Mouse (Mus musculus) intestine, postnatal 0 days (tissue): ENCODE data around the gene Mrps16. TPM values are rescaled to one million over a fixed set of nuclear protein-coding genes. Genes with fewer than 3 reads are reported as not detected.
A peak's percentile ranks its signal among the peaks of the same experiment; 100 is the strongest.

Experiments
- ATAC-seq: fragments of 200-750 bp; cut with Nextera tagmentation; 2 replicates; pipeline ENCODE4 v1.8.0; 2017; ENCODE audit warnings: mild to moderate bottlenecking, moderate TSS enrichment, moderate library complexity
- H3K27ac ChIP-seq: fragments of 300-500 bp; sonication (generic); 2 replicates; pipeline ENCODE4 v1.5.1; 2014; ENCODE audit warnings: mild to moderate bottlenecking, low read depth, low read length, moderate library complexity
- H3K27me3 ChIP-seq: fragments of 300-500 bp; sonication (generic); replicated peaks from 2 replicates; pipeline ENCODE4 v1.6.1; 2014; ENCODE audit warnings: low read length, mixed read lengths; ENCODE audit not compliant: control insufficient read depth, insufficient read depth
- H3K36me3 ChIP-seq: fragments of 300-500 bp; sonication (generic); 2 replicates; pipeline ENCODE4 v1.6.1; 2014; ENCODE audit warnings: mild to moderate bottlenecking, moderate library complexity; ENCODE audit not compliant: control insufficient read depth, insufficient read depth
- H3K4me1 ChIP-seq: fragments of 300-500 bp; sonication (generic); replicated peaks from 2 replicates; pipeline ENCODE4 v1.6.1; 2014; ENCODE audit warnings: antibody characterized with exemption, low read length, mixed read lengths; ENCODE audit not compliant: control insufficient read depth, insufficient read depth
- H3K4me2 ChIP-seq: fragments of 300-500 bp; sonication (generic); replicated peaks from 2 replicates; pipeline ENCODE4 v1.6.1; 2014; ENCODE audit warnings: low read depth, mild to moderate bottlenecking, moderate library complexity
- H3K4me3 ChIP-seq: fragments of 300-500 bp; sonication (generic); 2 replicates; pipeline ENCODE4 v1.5.1; 2014; ENCODE audit warnings: low read depth, low read length
- H3K9ac ChIP-seq: fragments of 300-500 bp; sonication (generic); 2 replicates; pipeline ENCODE4 v1.6.1; 2014; ENCODE audit warnings: mild to moderate bottlenecking, low read depth, low read length
- H3K9me3 ChIP-seq: fragments of 300-500 bp; sonication (generic); 2 replicates; pipeline ENCODE4 v1.6.1; 2016; ENCODE audit warnings: mixed run types; ENCODE audit not compliant: control insufficient read depth
- CTCF ChIP-seq: sonication (generic); IDR thresholded peaks from 2 replicates; pipeline ENCODE4 v1.5.1; 2016; ENCODE audit warnings: low read depth, mild to moderate bottlenecking, control low read depth, antibody characterized with exemption, moderate library complexity
- WGBS: fragments of 180-500 bp; shearing (Covaris S2); extraction: QIAGEN DNeasy Blood & Tissue Kit; methylation state at CpG from one replicate; pipeline ENCODE4 v1.1.7; 2014; 5-methylcytosine and 5-hydroxymethylcytosine counted together
- polyA plus RNA-seq: library from polyadenylated mRNA; unstranded; fragments of >200 nt; fragmentation: Nextera tagmentation; extraction: Ambion mirVana; gene quantifications from 2 replicates; pipeline ENCODE4 v1.2.1, GENCODE M21; 2015

Mrps16 gene
- polyA plus RNA-seq, 1 experiment from 2014 or later = 80.4 TPM

DNA sequence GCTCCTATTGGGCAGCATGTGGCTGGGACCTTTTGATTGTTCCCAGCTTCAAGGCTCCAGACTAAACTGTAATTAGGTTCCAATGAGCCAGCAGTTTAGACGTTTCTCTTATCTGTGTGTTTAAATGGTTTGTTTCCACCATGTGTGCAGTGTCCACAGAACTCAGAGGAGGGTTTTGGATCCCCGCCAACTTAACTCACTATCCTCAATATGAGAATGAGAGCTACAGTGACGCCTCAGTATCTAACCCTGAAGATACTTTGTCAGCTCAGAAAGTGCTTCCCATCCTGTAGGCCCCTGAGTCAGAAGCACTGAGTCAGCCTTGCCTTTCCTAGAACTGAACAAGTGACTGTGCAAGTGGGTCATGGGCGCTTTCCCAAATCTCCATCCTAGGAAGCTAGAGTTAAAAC is 16.3 kb downstream of the Mrps16 start:
- Histone ChIP-seq H3K27ac (no peak overlapping the region), H3K27me3 (no peaks in the 10 kb centered on the region), H3K9ac (no peak overlapping the region), H3K9me3 (no peaks in the 10 kb centered on the region), H3K4me2 (no peak overlapping the region), H3K4me3 (no peak overlapping the region), H3K4me1 (no peaks in the 10 kb centered on the region), H3K36me3 (peaks cover 27% of the 10 kb centered on the region)
- WGBS = 54% methylated on average over 4 of the region's 4 CpGs
- no peak for TF ChIP-seq CTCF
- no peak for ATAC-seq

DNA sequence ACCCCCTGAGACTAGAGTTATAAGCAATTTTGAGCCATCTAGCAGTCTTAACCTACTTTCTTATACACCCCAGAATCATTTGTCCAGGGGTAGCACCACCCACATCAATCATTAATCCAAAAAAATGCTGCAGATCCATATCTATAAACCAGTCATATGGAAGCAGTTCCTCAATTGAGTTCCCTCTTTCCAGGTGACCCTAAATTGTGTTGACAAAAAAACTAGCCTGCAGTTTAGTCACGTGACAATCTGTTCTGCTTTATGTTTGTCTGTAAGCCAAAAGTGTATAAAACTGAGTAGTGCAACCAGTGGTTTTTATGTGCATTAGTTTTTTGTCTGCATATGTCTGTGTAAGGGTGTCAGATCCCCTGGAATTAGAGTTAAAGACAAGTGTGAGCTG is 21.6 kb downstream of the Mrps16 start:
- H3K4me1 ChIP-seq = no peaks in the 10 kb centered on the region
- 77% methylated on average over 1 of the region's 1 CpGs for whole genome bisulfite sequencing
- no peak overlapping the region for H3K4me2 ChIP-seq
- H3K27ac ChIP-seq = no peak overlapping the region
- H3K36me3 ChIP-seq = peaks cover 25% of the 10 kb centered on the region
- no peak overlapping the region for H3K4me3 ChIP-seq
- no peaks in the 10 kb centered on the region for H3K27me3 ChIP-seq
- ATAC-seq = no peak
- no peaks in the 10 kb centered on the region for H3K9me3 ChIP-seq
- H3K9ac ChIP-seq = no peak overlapping the region
- TF ChIP-seq CTCF = no peak

DNA sequence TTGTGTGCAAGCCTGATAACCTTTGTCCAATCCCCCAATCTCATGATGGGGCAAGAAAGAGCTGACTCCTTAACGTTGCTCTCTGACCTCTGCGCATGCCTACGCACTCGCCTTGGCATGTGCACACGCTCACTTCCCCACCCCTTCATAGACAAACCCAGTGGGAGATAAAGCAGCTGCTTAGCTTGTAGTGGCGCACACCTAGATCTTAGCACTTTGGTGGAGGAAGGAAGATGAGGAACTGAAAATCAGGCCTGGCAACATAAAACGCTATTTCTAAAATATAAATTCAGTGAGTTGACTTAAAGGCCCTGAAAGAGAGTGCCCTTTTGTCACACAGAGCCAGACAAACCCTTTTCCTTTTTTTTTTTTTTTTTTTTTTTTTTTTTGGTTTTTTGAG is 22.6 kb downstream of the Mrps16 start:
- Histone ChIP-seq H3K36me3 (peaks cover 25% of the 10 kb centered on the region), H3K9me3 (no peaks in the 10 kb centered on the region), H3K4me2 (no peak overlapping the region), H3K27me3 (no peaks in the 10 kb centered on the region), H3K27ac (no peak overlapping the region), H3K4me1 (no peaks in the 10 kb centered on the region), H3K9ac (no peak overlapping the region), H3K4me3 (no peak overlapping the region)
- ATAC-seq = no peak
- TF ChIP-seq CTCF = no peak
- whole genome bisulfite sequencing = 63% methylated on average over 7 of the region's 7 CpGs

DNA sequence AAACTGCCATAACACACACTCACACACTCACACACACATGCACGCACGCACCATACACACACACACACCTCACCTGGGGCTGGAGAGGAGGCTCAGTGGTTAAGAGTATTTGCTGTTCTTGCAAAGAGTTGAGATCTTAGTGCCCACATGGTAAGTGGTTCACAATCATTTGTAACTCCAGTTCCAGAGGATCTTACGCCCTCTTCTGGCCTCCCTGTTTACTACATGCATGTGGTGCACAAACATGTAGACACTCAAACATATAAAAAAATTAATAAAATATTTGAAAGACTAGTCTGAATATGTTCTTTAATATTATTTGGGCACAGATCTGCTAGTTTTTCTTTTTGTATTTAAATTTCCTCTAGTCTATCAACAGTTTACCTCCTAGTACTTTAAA is 25.2 kb downstream of the Mrps16 start:
- Histone ChIP-seq H3K27me3 (no peaks in the 10 kb centered on the region), H3K9ac (no peak overlapping the region), H3K4me2 (no peak overlapping the region), H3K4me1 (no peaks in the 10 kb centered on the region), H3K27ac (no peak overlapping the region), H3K9me3 (no peaks in the 10 kb centered on the region), H3K36me3 (peaks cover 38% of the 10 kb centered on the region), H3K4me3 (no peak overlapping the region)
- ATAC-seq = no peak
- WGBS = 96% methylated on average over 3 of the region's 3 CpGs
- peak; percentile 30 for TF ChIP-seq CTCF

DNA sequence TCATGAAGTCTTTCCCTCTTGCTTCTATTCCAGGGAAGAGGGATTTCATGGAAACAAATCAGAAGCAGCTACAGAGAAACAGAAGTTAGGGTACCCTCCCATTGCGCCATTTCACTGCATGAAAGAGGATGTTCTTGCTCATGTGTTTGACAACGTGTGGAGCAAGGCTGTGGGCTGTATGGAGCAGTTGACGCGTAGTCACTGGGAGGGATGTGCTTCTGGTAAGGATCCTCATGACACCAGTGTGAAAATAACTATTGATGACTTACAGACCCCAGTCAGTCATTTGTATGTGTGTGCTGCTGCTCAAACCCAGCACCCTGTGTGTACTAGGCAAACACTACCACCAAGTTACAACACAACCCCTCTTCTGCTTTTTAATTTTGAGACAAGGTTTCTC is 30.2 kb downstream of the Mrps16 start:
- H3K9me3 ChIP-seq = no peaks in the 10 kb centered on the region
- no peak overlapping the region for H3K27ac ChIP-seq
- ATAC-seq = no peak
- no peak overlapping the region for H3K4me3 ChIP-seq
- no peak for TF ChIP-seq CTCF
- H3K27me3 ChIP-seq = no peaks in the 10 kb centered on the region
- WGBS = 88% methylated on average over 4 of the region's 4 CpGs
- no peak overlapping the region for H3K4me2 ChIP-seq
- peaks cover 78% of the 10 kb centered on the region for H3K36me3 ChIP-seq
- H3K4me1 ChIP-seq = no peaks in the 10 kb centered on the region
- H3K9ac ChIP-seq = no peak overlapping the region

DNA sequence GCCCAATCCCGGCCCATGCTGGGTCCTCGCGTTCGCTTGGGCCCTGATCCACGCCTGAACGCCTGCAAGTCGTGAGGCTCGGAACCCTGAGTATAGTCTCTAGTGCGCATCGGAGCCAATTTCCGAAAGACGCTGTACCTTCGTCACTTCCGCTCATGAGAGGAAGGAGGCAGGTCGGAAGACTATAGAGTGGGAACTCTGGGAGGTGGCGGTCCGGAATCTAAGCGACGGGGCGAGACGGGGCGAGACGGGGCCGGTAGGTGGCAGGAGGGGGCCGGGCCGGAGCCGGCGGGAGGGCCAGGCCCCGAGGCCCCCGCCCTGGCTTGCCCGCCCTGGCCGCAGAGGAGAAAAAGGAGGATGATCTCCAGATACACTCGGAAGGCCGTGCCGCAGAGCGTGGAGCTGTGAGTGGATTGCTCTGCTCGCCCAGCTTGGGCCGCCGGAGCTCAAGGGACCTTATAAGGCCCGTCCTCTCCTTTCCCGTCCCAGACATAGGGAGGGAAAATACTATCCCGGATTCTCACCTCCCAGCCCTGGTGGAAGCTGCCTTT is 45.4 kb downstream of the Mrps16 start, which contains the start of the genes Ecd and Fam149b:
Gene Ecd (minus strand): TSS at position 131 of the 551 bp plus-strand sequence.
Gene Fam149b (plus strand): TSS at position 172 of the 551 bp plus-strand sequence.
- peak within 1 kb of the TSS; percentile 62 for H3K4me3 ChIP-seq
- peaks cover 25% of the 10 kb centered on the region for H3K36me3 ChIP-seq
- peak within 1 kb of the TSS; percentile 94 for H3K27ac ChIP-seq
- WGBS = under 1% methylated on average over 39 of the region's 42 CpGs
- no peaks in the 10 kb centered on the region; the same call in 1 of the 2 replicates for H3K4me1 ChIP-seq
- H3K9me3 ChIP-seq = no peaks in the 10 kb centered on the region
- H3K4me2 ChIP-seq = peak within 1 kb of the TSS; percentile 79
- H3K9ac ChIP-seq = peak within 1 kb of the TSS; percentile 88
- ATAC-seq = peak; percentile 96
- no peaks in the 10 kb centered on the region for H3K27me3 ChIP-seq
- peak; percentile 78 for TF ChIP-seq CTCF
